Mouse (Mus musculus) heart, adult 2 months (tissue): ENCODE results near the gene Mylk2. TPM values are rescaled to one million over a fixed set of nuclear protein-coding genes. Genes with fewer than 3 reads are reported as not detected.
A peak's percentile ranks its signal among the peaks of the same experiment; 100 is the strongest.

ENCODE experiments used
- DNase-seq, 2 experiments: peaks; one replicate each; pipeline ENCODE4 v3.0.0; 2021
- H3K27ac ChIP-seq: fragments of 200-600 bp; 2 replicates; pipeline ENCODE4 v1.8.1; 2022
- H3K27me3 ChIP-seq: fragments of 200-500 bp; 2 replicates; pipeline ENCODE4 v1.6.1; 2012; ENCODE audit warnings: mild to moderate bottlenecking, low read length, inconsistent platforms, mixed read lengths; ENCODE audit not compliant: control insufficient read depth, insufficient read depth
- H3K36me3 ChIP-seq: fragments of 200-500 bp; 2 replicates; pipeline ENCODE4 v1.6.1; 2012; ENCODE audit warnings: low read length, inconsistent platforms; ENCODE audit not compliant: control insufficient read depth, insufficient read depth
- H3K4me1 ChIP-seq: fragments of 200-500 bp; 2 replicates; pipeline ENCODE4 v1.6.1; 2011; ENCODE audit warnings: low read length; ENCODE audit not compliant: control insufficient read depth, insufficient read depth
- H3K4me3 ChIP-seq: fragments of 200-600 bp; 2 replicates; pipeline ENCODE4 v1.8.1; 2022
- H3K79me2 ChIP-seq: fragments of 200-500 bp; replicated peaks from 2 replicates; pipeline ENCODE4 v1.6.1; 2012; ENCODE audit warnings: mild to moderate bottlenecking, inconsistent platforms, low read length, moderate library complexity, mixed read lengths; ENCODE audit not compliant: control insufficient read depth, insufficient read depth
- H3K9ac ChIP-seq: fragments of 200-500 bp; 2 replicates; pipeline ENCODE4 v1.6.1; 2012; ENCODE audit warnings: low read depth, mild to moderate bottlenecking, control low read depth, inconsistent platforms, low read length, mixed read lengths
- CTCF ChIP-seq: fragments of 200-600 bp; IDR thresholded peaks from 2 replicates; pipeline ENCODE4 v1.8.1; 2022; ENCODE audit warnings: antibody characterized with exemption, mild to moderate bottlenecking, moderate library complexity
- EP300 ChIP-seq: fragments of 200-500 bp; IDR thresholded peaks from 2 replicates; pipeline ENCODE4 v1.6.1; 2011; ENCODE audit warnings: low read depth, low read length, control low read depth; ENCODE audit not compliant: insufficient read depth
- POLR2A ChIP-seq: fragments of 200-500 bp; IDR thresholded peaks from 2 replicates; pipeline ENCODE4 v1.6.1; 2011; ENCODE audit warnings: mild to moderate bottlenecking, low read depth, low read length, control low read depth; ENCODE audit not compliant: insufficient read depth
- WGBS: fragments of 180-500 bp; shearing (Covaris S2); methylation state at CpG from one replicate; pipeline ENCODE4 v1.1.7; 2018; 5-methylcytosine and 5-hydroxymethylcytosine counted together
- intact Hi-C: fragments of 180-260 bp; cut with DNase I; formaldehyde crosslinking; loops from one replicate; pipeline ENCODE4 v1.15.1; 2025
- polyA plus RNA-seq: library from polyadenylated mRNA; depleted of rRNA; stranded (reverse); fragments of >200 nt; gene quantifications from 2 replicates; pipeline ENCODE4 v1.2.3, GENCODE M21; 2012
- total RNA-seq, 2 experiments: library from RNA; stranded (reverse); gene quantifications; 2 replicates each; pipeline ENCODE4 v1.2.3; 2021

The Mylk2 gene
- total and polyA plus RNA-seq, 3 experiments = 0.08 to 0.29 (median 0.09) TPM

DNA sequence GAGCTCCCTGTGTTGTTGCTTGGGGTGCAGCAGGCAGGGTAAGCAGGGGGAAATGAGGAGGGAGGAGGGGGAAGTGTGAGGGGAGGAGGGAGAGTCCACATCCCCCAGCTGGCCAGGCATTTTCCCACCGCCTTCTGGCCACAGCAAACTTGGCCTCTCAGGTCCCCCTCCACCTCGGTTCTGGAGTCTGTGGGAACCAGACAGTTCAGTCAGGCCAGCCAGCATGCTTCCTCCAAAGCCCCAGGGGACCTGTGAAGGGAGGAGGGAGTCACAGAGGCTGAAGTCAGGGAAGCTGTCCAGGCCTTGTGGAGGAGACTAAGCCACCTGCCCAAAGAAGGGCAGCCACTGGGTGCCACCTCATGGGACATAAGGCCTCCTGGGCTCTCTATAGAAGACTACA, 19.1 kb downstream of the Mylk2 start:
- intact Hi-C loops = no loop called here
- Histone ChIP-seq H3K27me3 (no peaks in the 10 kb centered on the region), H3K4me3 (peak overlapping the region; percentile 0; the same call in 1 of the 2 replicates), H3K4me1 (peaks cover 27% of the 10 kb centered on the region), H3K27ac (peak overlapping the region; percentile 73), H3K9ac (peak overlapping the region; percentile 15; the same call in 1 of the 2 replicates), H3K36me3 (no peaks in the 10 kb centered on the region), H3K79me2 (no peaks in the 10 kb centered on the region)
- peak; percentile 72 to 78 for DNase-seq
- TF ChIP-seq CTCF (no peak), POLR2A (0 out of 2 replicates have a peak, but pooled peaks have one; percentile 35)
- 36% methylated on average over 2 of the region's 2 CpGs for WGBS

DNA sequence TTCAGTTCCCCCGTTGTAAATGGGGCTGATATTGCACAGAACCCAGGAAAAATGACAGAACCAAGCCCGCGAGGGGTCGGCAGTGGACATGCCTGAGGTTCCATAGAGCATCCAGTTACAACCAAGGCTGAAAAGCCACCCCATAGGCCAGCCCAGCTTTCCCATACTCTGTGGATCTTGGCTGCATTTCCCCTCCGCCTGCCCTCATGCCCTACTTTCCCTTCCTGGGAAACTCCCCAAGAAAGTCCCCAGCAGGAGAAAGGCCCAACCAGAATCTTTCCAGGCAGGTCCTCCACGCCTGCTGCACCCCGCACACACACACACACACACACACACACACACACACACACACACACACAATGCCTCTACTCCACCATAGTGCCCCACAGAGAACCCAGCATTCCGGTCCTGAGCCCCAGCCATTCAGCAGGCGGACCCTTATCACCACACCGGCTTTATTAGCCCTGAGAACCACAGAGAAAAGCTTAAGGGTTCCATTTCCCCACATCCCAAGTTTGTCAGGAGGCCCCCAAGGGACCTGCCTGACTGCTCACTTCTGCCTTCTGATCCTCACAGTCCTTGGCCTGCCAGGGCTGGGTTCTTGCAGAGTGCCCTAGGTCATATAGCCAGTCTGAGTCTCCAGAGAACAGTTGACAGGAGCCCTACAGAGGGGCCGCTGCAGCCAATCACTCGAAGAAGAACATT, 20.5 kb downstream of the Mylk2 start:
- WGBS = 44% methylated on average over 12 of the region's 12 CpGs
- DNase-seq = peak; percentile 40 to 50
- no peaks in the 10 kb centered on the region for H3K36me3 ChIP-seq
- H3K79me2 ChIP-seq = no peaks in the 10 kb centered on the region
- peak overlapping the region; percentile 75 for H3K27ac ChIP-seq
- peak overlapping the region; percentile 29; the same call in 1 of the 2 replicates for H3K9ac ChIP-seq
- intact Hi-C loops = no loop called here
- H3K27me3 ChIP-seq = no peaks in the 10 kb centered on the region
- H3K4me1 ChIP-seq = peaks cover 19% of the 10 kb centered on the region
- peak overlapping the region; percentile 44 for H3K4me3 ChIP-seq
- no peak for TF ChIP-seq POLR2A
- TF ChIP-seq EP300 = no peak

DNA sequence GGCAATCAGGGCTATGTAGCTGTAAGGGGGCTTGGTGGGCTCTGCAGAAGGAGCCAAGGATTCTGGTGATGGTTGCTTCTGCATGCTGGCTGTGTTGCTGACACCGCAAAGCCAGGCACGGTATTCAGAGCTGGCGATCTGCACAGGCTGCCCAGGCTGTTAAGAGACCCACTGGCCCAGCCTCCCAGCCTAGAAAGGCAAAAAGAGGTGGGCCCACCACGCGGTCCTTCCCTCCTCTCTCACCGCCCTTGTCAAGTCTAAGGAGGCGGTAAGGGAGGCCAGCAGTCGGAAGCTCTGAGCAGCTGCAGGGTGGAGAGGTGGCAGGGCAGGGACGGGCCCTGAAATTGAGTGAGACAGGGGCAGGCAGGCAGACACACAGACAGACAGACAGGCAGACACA, 21.9 kb downstream of the Mylk2 start, which contains the start of gene Foxs1:
TSS of gene Foxs1 (minus strand) at position 161 of the 400 bp plus-strand sequence.
- Histone ChIP-seq H3K27me3 (no peaks in the 10 kb centered on the region), H3K27ac (peak within 1 kb of the TSS; percentile 75), H3K79me2 (no peaks in the 10 kb centered on the region), H3K36me3 (no peaks in the 10 kb centered on the region), H3K9ac (peak within 1 kb of the TSS; percentile 41), H3K4me1 (peaks cover 13% of the 10 kb centered on the region), H3K4me3 (peak within 1 kb of the TSS; percentile 44)
- DNase-seq = peak; percentile 75 to 81
- 23% methylated on average over 9 of the region's 9 CpGs for WGBS
- TF ChIP-seq CTCF (no peak), EP300 (no peak), POLR2A (peak; percentile 64; the same call in 1 of the 2 replicates)
- intact Hi-C loops = loop anchor here (1.0 kb wide), 1 partner anchor 19 kb away; no protein-coding TSS in a partner anchor

DNA sequence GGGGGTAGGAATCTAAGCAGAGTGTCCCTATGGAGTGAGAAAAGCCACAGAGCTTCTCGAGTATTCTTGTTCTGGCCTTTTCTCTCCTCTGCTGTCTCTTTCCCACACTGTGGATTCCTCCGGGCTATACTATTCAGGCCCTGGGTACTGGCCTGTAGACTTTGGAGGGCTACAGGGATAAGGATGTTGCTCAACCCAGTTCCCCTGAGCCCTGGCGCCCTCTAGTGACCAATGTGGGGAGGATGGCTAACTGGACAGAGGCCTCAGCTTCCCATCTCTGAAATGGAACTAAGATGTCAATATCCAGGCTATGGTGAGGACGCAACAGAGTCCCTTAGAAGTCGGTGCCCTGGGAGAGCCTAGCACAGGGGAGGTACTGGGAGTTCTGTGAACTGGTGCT, 22.5 kb downstream of the Mylk2 start:
- intact Hi-C loops = loop anchor here (1.0 kb wide), 1 partner anchor 19 kb away; no protein-coding TSS in a partner anchor
- Histone ChIP-seq H3K27ac (no peak overlapping the region), H3K27me3 (no peaks in the 10 kb centered on the region)

DNA sequence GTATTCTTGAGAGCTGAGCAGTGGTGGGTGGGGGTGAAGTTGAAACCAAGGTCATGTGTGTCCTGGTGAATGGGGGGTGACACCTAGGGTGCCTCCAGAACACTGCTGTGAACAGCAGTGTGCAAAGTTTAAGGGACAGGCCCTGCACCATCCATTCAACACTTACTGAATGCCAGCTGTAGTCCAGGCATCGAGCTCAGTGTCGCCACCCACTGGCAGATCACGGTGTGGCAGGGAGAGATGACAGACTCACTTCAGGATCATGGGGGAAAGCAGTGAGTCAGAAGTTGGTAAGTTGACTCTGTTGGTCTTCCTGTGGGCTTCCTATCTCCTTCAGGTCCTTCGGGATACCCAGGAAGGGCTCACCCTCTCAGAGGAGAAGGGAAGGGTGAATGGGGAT, 28.7 kb downstream of the Mylk2 start:
- Histone ChIP-seq H3K4me1 (no peaks in the 10 kb centered on the region), H3K36me3 (no peaks in the 10 kb centered on the region), H3K9ac (no peak overlapping the region), H3K4me3 (no peak overlapping the region), H3K79me2 (no peaks in the 10 kb centered on the region), H3K27me3 (peaks cover 4% of the 10 kb centered on the region; the same call in 1 of the 2 replicates), H3K27ac (no peak overlapping the region)
- TF ChIP-seq CTCF = peak; percentile 80
- TF ChIP-seq EP300 = no peak
- WGBS = 8% methylated on average over 4 of the region's 4 CpGs
- intact Hi-C loops = loop anchor here (5.0 kb wide), 1 partner anchor 33 kb away; no protein-coding TSS in a partner anchor
- DNase-seq = peak in 1 of 2 experiments; percentile 63

More for the DNA sequence above, 22.5 kb downstream of the Mylk2 start:
- H3K4me1 ChIP-seq = peaks cover 12% of the 10 kb centered on the region
- H3K79me2 ChIP-seq = no peaks in the 10 kb centered on the region
- 31% methylated on average over 5 of the region's 5 CpGs for WGBS
- no peaks in the 10 kb centered on the region for H3K36me3 ChIP-seq
- H3K4me3 ChIP-seq = no peak overlapping the region
- H3K9ac ChIP-seq = no peak overlapping the region
- DNase-seq = peak; percentile 70 to 79
- TF ChIP-seq CTCF (peak; percentile 88), POLR2A (no peak), EP300 (peak; percentile 64; the same call in 1 of the 2 replicates)

DNA sequence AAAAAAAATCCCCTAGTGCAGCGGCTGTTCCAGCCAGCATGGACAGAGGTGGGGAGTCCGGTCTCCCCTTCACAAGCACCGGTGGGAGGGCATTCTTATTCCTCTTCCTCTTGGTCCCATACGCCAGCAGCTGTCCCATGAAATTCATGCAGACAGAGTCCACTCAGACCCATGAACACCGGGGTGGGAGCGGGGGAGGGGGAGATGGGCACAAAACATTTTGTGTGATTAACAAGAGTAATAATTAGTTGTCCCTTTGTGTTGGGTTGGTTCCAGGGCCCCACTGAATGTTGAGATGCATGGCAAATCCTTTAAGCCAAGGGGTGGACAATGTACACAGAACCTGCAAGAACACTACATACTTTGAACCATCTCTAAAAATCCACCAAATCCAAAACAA, 30.0 kb downstream of the Mylk2 start:
- TF ChIP-seq EP300 (no peak), POLR2A (no peak), CTCF (no peak)
- Histone ChIP-seq H3K9ac (no peak overlapping the region), H3K4me1 (no peaks in the 10 kb centered on the region), H3K27me3 (peaks cover 4% of the 10 kb centered on the region; the same call in 1 of the 2 replicates), H3K4me3 (no peak overlapping the region), H3K27ac (no peak overlapping the region), H3K36me3 (no peaks in the 10 kb centered on the region), H3K79me2 (no peaks in the 10 kb centered on the region)
- DNase-seq = no peak
- intact Hi-C loops = loop anchor here (5.0 kb wide), 1 partner anchor 34 kb away; no protein-coding TSS in a partner anchor
- WGBS = 70% methylated on average over 6 of the region's 6 CpGs
